Mouse (Mus musculus) C2C12 (cell line): ENCODE measurements around the gene Pcsk5. TPM values are rescaled to one million over a fixed set of nuclear protein-coding genes. Genes with fewer than 3 reads are reported as not detected.

Source experiments
- H3K27me3 ChIP-seq: one replicate; pipeline ENCODE4 v1.6.1; 2011; ENCODE audit not compliant: control insufficient read depth, insufficient read depth, insufficient read length
- H3K36me3 ChIP-seq: one replicate; pipeline ENCODE4 v1.6.1; 2011; ENCODE audit not compliant: control insufficient read depth, insufficient read depth
- H3K4me3 ChIP-seq: one replicate; pipeline ENCODE4 v1.5.1; 2011; ENCODE audit warnings: mild to moderate bottlenecking, control low read depth; ENCODE audit not compliant: poor library complexity, insufficient read depth, severe bottlenecking
- H3K79me2 ChIP-seq: one replicate; pipeline ENCODE4 v1.6.1; 2011; ENCODE audit not compliant: control insufficient read depth, insufficient read depth
- H3K79me3 ChIP-seq: one replicate; pipeline ENCODE4 v1.6.1; 2011; ENCODE audit warnings: low read depth, control low read depth
- H3ac ChIP-seq: one replicate; pipeline ENCODE3; 2011; ENCODE audit warnings: low read depth; ENCODE audit not compliant: control insufficient read depth, insufficient read length
- CEBPB ChIP-seq: IDR thresholded peaks from one replicate; pipeline ENCODE4 v1.6.1; 2011; ENCODE audit warnings: low read depth, mild to moderate bottlenecking, control low read depth, moderate library complexity
- CTCF ChIP-seq: IDR thresholded peaks from one replicate; pipeline ENCODE4 v1.5.1; 2011; ENCODE audit not compliant: control insufficient read depth, insufficient read depth, insufficient read length
- FOSL1 ChIP-seq: IDR thresholded peaks from one replicate; pipeline ENCODE4 v1.8.0; 2011; ENCODE audit warnings: mild to moderate bottlenecking, low read length; ENCODE audit not compliant: poor library complexity, insufficient read depth, severe bottlenecking
- MAX ChIP-seq: IDR thresholded peaks from one replicate; pipeline ENCODE4 v1.6.1; 2011; ENCODE audit warnings: mild to moderate bottlenecking, control low read depth
- MYOD1 ChIP-seq: IDR thresholded peaks from one replicate; pipeline ENCODE4 v1.6.1; 2011; ENCODE audit warnings: low read depth; ENCODE audit not compliant: control insufficient read depth, insufficient read length
- MYOG ChIP-seq: IDR thresholded peaks from one replicate; pipeline ENCODE4 v1.6.1; 2011; ENCODE audit not compliant: control insufficient read depth, insufficient read length; ENCODE audit errors: extremely low read depth
- USF1 ChIP-seq: IDR thresholded peaks from one replicate; pipeline ENCODE4 v1.6.1; 2011; ENCODE audit warnings: low read depth, mild to moderate bottlenecking, control low read depth, moderate library complexity
- polyA plus RNA-seq: library from polyadenylated mRNA; unstranded; fragments of >200 nt; fragmentation: generic; extraction: Trizol; gene quantifications from one replicate; pipeline ENCODE4 v1.2.1, GENCODE M21; 2012; ENCODE audit warnings: missing spikeins

Gene Pcsk5
- polyA plus RNA-seq, 1 experiment = not detected

DNA sequence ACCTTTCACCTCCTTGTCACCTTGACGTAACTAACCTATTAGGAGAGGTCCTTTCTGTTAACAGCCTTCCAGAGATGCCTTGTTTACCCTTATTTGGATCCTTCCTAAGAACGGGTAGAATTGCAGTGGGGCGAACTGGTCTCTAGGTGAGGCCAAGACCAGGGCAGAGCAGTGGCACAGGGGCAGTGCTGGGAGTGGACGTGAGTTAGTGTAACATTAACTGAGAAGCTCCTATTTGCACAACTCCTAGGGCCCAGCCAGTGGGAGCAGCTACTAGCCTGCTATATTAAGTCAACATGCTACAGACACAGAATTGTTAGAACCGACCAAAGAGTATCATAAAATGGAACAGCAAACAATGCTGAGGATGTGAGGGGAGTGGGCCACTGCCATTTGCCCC lies 30.8 kb downstream of the Pcsk5 start:
- TF ChIP-seq MAX (no peak), FOSL1 (no peak), CEBPB (no peak), MYOD1 (no peak), MYOG (no peak), USF1 (no peak), CTCF (no peak)
- no peaks in the 10 kb centered on the region for H3K36me3 ChIP-seq
- no peaks in the 10 kb centered on the region for H3K79me2 ChIP-seq
- H3ac ChIP-seq = no peak overlapping the region
- no peaks in the 10 kb centered on the region for H3K27me3 ChIP-seq
- no peak overlapping the region for H3K4me3 ChIP-seq
- H3K79me3 ChIP-seq = no peaks in the 10 kb centered on the region

GRCm38 (mm10) chr19:17800798-17801197 lies 36.6 kb downstream of the Pcsk5 start:
- H3K79me3 ChIP-seq = no peaks in the 10 kb centered on the region
- no peaks in the 10 kb centered on the region for H3K36me3 ChIP-seq
- no peak overlapping the region for H3ac ChIP-seq
- H3K27me3 ChIP-seq = no peaks in the 10 kb centered on the region
- H3K4me3 ChIP-seq = no peak overlapping the region
- no peaks in the 10 kb centered on the region for H3K79me2 ChIP-seq
- TF ChIP-seq FOSL1 = no peak
- TF ChIP-seq MYOG = no peak
- no peak for TF ChIP-seq CTCF
- TF ChIP-seq MAX = no peak
- no peak for TF ChIP-seq USF1
- no peak for TF ChIP-seq CEBPB
- TF ChIP-seq MYOD1 = no peak

- H3K4me3 ChIP-seq = no peak overlapping the region
- H3K79me3 ChIP-seq = no peaks in the 10 kb centered on the region
- H3K79me2 ChIP-seq = no peaks in the 10 kb centered on the region
- no peak overlapping the region for H3ac ChIP-seq
- no peaks in the 10 kb centered on the region for H3K36me3 ChIP-seq
- TF ChIP-seq CTCF = no peak
- TF ChIP-seq MYOG = no peak
- TF ChIP-seq MYOD1 = no peak
- no peak for TF ChIP-seq FOSL1
- no peaks in the 10 kb centered on the region for H3K27me3 ChIP-seq
Observed at GRCm38 (mm10) chr19:17799419-17800185, 37.8 kb downstream of the Pcsk5 start.

- H3K79me3 ChIP-seq = no peaks in the 10 kb centered on the region
Observed at GRCm38 (mm10) chr19:17793457-17793856, 44.0 kb downstream of the Pcsk5 start.

GRCm38 (mm10) chr19:17791485-17792052 lies 45.9 kb downstream of the Pcsk5 start:
- Histone ChIP-seq H3K79me2 (no peaks in the 10 kb centered on the region), H3ac (no peak overlapping the region), H3K4me3 (no peak overlapping the region), H3K36me3 (no peaks in the 10 kb centered on the region), H3K79me3 (no peaks in the 10 kb centered on the region), H3K27me3 (no peaks in the 10 kb centered on the region)
- TF ChIP-seq MYOG (no peak), CEBPB (no peak), USF1 (no peak), CTCF (no peak), FOSL1 (no peak), MAX (no peak), MYOD1 (no peak)

More at GRCm38 (mm10) chr19:17793457-17793856, 44.0 kb downstream of the Pcsk5 start:
- Histone ChIP-seq H3K27me3 (no peaks in the 10 kb centered on the region), H3ac (no peak overlapping the region), H3K79me2 (no peaks in the 10 kb centered on the region), H3K4me3 (no peak overlapping the region), H3K36me3 (no peaks in the 10 kb centered on the region)
- TF ChIP-seq MYOG (no peak), CEBPB (no peak), FOSL1 (no peak), CTCF (no peak), MAX (no peak), MYOD1 (no peak), USF1 (no peak)
